19 mouse cellular contexts compared by ENCODE assay signal in genomic region chr12:113746277-113746676, GRCm38 (mm10).
"Had no signal": no experiment of that assay in that cellular context is flagged by ENCODE, and none has a peak within 500 bp of the region (broad histone marks: within the 10 kb centered on the region; RNA-seq: fewer than 3 reads in every experiment).

No protein-coding gene starts in this region.

- H3K9ac ChIP-seq: lung, embryonic 14.5 days; midbrain, embryonic 12.5 days; neural tube, embryonic 13.5 days; neural tube, embryonic 15.5 days; stomach, embryonic 15.5 days had no signal

- H3K36me3 ChIP-seq: midbrain, embryonic 10.5 days; midbrain, embryonic 12.5 days; neural tube, embryonic 13.5 days; neural tube, embryonic 15.5 days; stomach, embryonic 15.5 days had no signal

- H3K27ac ChIP-seq: midbrain, embryonic 10.5 days; midbrain, embryonic 12.5 days; neural tube, embryonic 13.5 days; neural tube, embryonic 15.5 days; stomach, embryonic 15.5 days; stomach, postnatal 0 days had no signal

- H3K9me3 ChIP-seq: stomach, embryonic 15.5 days had no signal

- H3K4me2 ChIP-seq: lung, embryonic 14.5 days; midbrain, embryonic 12.5 days; neural tube, embryonic 13.5 days; neural tube, embryonic 15.5 days; stomach, embryonic 15.5 days had no signal

- H3K4me3 ChIP-seq: midbrain, embryonic 10.5 days; midbrain, embryonic 12.5 days; myocyte; neural tube, embryonic 13.5 days; neural tube, embryonic 15.5 days; stomach, embryonic 15.5 days had no signal

- DNase-seq: lung, adult 18-20 months; lung, embryonic 14.5 days; lung, postnatal 10 days; lung, postnatal 4 days; midbrain, embryonic 14.5 days; retina, postnatal 1 day; right cerebral cortex, adult 18-20 months; right cerebral cortex, postnatal 14 days; thymus, adult 2 months; thymus, postnatal 25 days; thymus, postnatal 4 days had no signal

- H3K27me3 ChIP-seq: midbrain, embryonic 12.5 days; neural tube, embryonic 13.5 days; neural tube, embryonic 15.5 days; stomach, embryonic 15.5 days had no signal

- ATAC-seq: midbrain, embryonic 16.5 days had no signal

- H3K4me1 ChIP-seq: midbrain, embryonic 10.5 days; midbrain, embryonic 12.5 days; neural tube, embryonic 13.5 days; neural tube, embryonic 15.5 days; stomach, embryonic 15.5 days had no signal
